Mouse (Mus musculus) CH12.LX (cell line): Measurements from ENCODE around the gene Sult1c2. TPM values are rescaled to one million over a fixed set of nuclear protein-coding genes. Genes with fewer than 3 reads are reported as not detected.
"Not testable (repeated sequence)": the region's sequence is repeated elsewhere in the genome, so short reads cannot be mapped to it uniquely, and the experiment has no call there.

Source experiments
- DNase-seq: peaks from one replicate; pipeline ENCODE4 v3.0.0-alpha.2; 2013; ENCODE audit errors: extremely low read depth
- H3K27ac ChIP-seq: 2 replicates; pipeline ENCODE4 v1.5.1; 2012; ENCODE audit warnings: low read depth, mild to moderate bottlenecking, control low read depth, moderate library complexity; ENCODE audit not compliant: insufficient read depth
- H3K27me3 ChIP-seq: replicated peaks from 2 replicates; pipeline ENCODE3; 2012; ENCODE audit warnings: inconsistent platforms
- H3K36me3 ChIP-seq, 2 experiments: replicated peaks in 1 of 2; 2 replicates each; pipeline versions ENCODE3 to v1.6.1; 2012; ENCODE audit warnings: inconsistent platforms in 1 of 2, low read length in 1 of 2, mild to moderate bottlenecking in 1 of 2, mixed read lengths in 1 of 2, moderate library complexity in 1 of 2; ENCODE audit not compliant: control insufficient read depth in 1 of 2, insufficient read depth in 1 of 2
- H3K4me1 ChIP-seq, 2 experiments: 2 replicates each; pipeline ENCODE4 v1.6.1; 2012; ENCODE audit warnings: inconsistent platforms in 1 of 2, moderate library complexity in 1 of 2; ENCODE audit not compliant: insufficient read depth in 2 of 2, control insufficient read depth in 1 of 2
- H3K4me2 ChIP-seq: 2 replicates; pipeline ENCODE4 v1.6.1; 2012; ENCODE audit warnings: low read depth, mild to moderate bottlenecking, control low read depth; ENCODE audit not compliant: poor library complexity, insufficient read depth, severe bottlenecking
- H3K4me3 ChIP-seq, 3 experiments: fragments of 150-350 bp in 1 of 3; sonication (generic) in 1 of 3; replicated peaks in 1 of 3; 2 replicates each; pipeline versions ENCODE3 to v1.5.1; 2011 to 2012; ENCODE audit warnings: low read depth in 2 of 3, low read length in 2 of 3, mild to moderate bottlenecking in 2 of 3, moderate library complexity in 2 of 3, control low read depth in 1 of 3, improper control_type of control experiment in 1 of 3, inconsistent platforms in 1 of 3, mixed read lengths in 1 of 3; ENCODE audit not compliant: poor library complexity in 1 of 3
- H3K79me2 ChIP-seq: replicated peaks from 2 replicates; pipeline ENCODE4 v1.6.1; 2012; ENCODE audit warnings: mild to moderate bottlenecking, moderate library complexity; ENCODE audit not compliant: control insufficient read depth, poor library complexity, insufficient read depth, severe bottlenecking; ENCODE audit errors: extremely low read depth
- H3K9ac ChIP-seq: 2 replicates; pipeline ENCODE4 v1.6.1; 2012; ENCODE audit warnings: low read depth, mild to moderate bottlenecking, control low read depth, moderate library complexity; ENCODE audit not compliant: insufficient read depth
- H3K9me3 ChIP-seq: replicated peaks from 2 replicates; pipeline ENCODE3; 2012; ENCODE audit warnings: low read length, inconsistent platforms, mixed read lengths
- BHLHE40 ChIP-seq: IDR thresholded peaks from 2 replicates; pipeline ENCODE4 v1.6.1; 2011; ENCODE audit warnings: mild to moderate bottlenecking, low read depth, low read length, improper control_type of control experiment
- MAX ChIP-seq: IDR thresholded peaks from 2 replicates; pipeline ENCODE4 v1.6.1; 2011; ENCODE audit warnings: low read length, improper control_type of control experiment
- MXI1 ChIP-seq: IDR thresholded peaks from 2 replicates; pipeline ENCODE4 v1.6.1; 2011; ENCODE audit warnings: mild to moderate bottlenecking, low read depth, low read length, improper control_type of control experiment
- MYC ChIP-seq: IDR thresholded peaks from 2 replicates; pipeline ENCODE4 v1.6.1; 2011; ENCODE audit warnings: low read depth, mild to moderate bottlenecking, improper control_type of control experiment, low read length
- NELFE ChIP-seq: IDR thresholded peaks from 2 replicates; pipeline ENCODE4 v1.6.1; 2011; ENCODE audit warnings: low read depth, low read length, improper control_type of control experiment
- PAX5 ChIP-seq: IDR thresholded peaks from 2 replicates; pipeline ENCODE4 v1.6.1; 2012; ENCODE audit warnings: low read length, inconsistent platforms, mixed read lengths
- POLR2A ChIP-seq: IDR thresholded peaks from 2 replicates; pipeline ENCODE4 v1.6.1; 2011; ENCODE audit warnings: low read depth, mild to moderate bottlenecking, improper control_type of control experiment, low read length
- POLR2AphosphoS2 ChIP-seq: IDR thresholded peaks from 2 replicates; pipeline ENCODE4 v1.6.1; 2011; ENCODE audit warnings: low read depth, low read length, improper control_type of control experiment
- RAD21 ChIP-seq: IDR thresholded peaks from 2 replicates; pipeline ENCODE4 v1.6.1; 2011; ENCODE audit warnings: low read depth, mild to moderate bottlenecking, low read length, improper control_type of control experiment, moderate library complexity
- RCOR1 ChIP-seq: conservative IDR thresholded peaks from 2 replicates; pipeline ENCODE4 v1.6.1; 2012; ENCODE audit warnings: low read depth, mild to moderate bottlenecking, inconsistent platforms, low read length, improper control_type of control experiment
- SIN3A ChIP-seq: IDR thresholded peaks from 2 replicates; pipeline ENCODE4 v1.6.1; 2012; ENCODE audit warnings: low read length, improper control_type of control experiment, inconsistent platforms
- TCF12 ChIP-seq: IDR thresholded peaks from 2 replicates; pipeline ENCODE4 v1.6.1; 2014; ENCODE audit warnings: low read depth, mild to moderate bottlenecking, inconsistent platforms, low read length, improper control_type of control experiment
- UBTF ChIP-seq: IDR thresholded peaks from 2 replicates; pipeline ENCODE4 v1.6.1; 2012; ENCODE audit warnings: low read depth, mild to moderate bottlenecking, inconsistent platforms, low read length, improper control_type of control experiment, moderate library complexity
- USF1 ChIP-seq: IDR thresholded peaks from 2 replicates; pipeline ENCODE4 v1.6.1; 2014; ENCODE audit warnings: low read depth, mild to moderate bottlenecking, inconsistent platforms, low read length, improper control_type of control experiment
- USF2 ChIP-seq: conservative IDR thresholded peaks from 2 replicates; pipeline ENCODE4 v1.6.1; 2011; ENCODE audit warnings: low read depth, low read length, improper control_type of control experiment
- ZC3H11A ChIP-seq: IDR thresholded peaks from 2 replicates; pipeline ENCODE4 v1.6.1; 2012; ENCODE audit warnings: low read depth, mild to moderate bottlenecking, inconsistent platforms, low read length, improper control_type of control experiment
- dilution Hi-C: fragments of 300-500 bp; cut with MboI; formaldehyde crosslinking; loops from 2 replicates; pipeline ENCODE4 v1.14.3; 2020; ENCODE audit warnings: low sequenced_read_pairs; ENCODE audit not compliant: extremely low pct_unique_long_range_greater_than_20kb, extremely low pct_ligation_motif_present
- in situ Hi-C: fragments of 300-500 bp; cut with MboI; formaldehyde crosslinking; loops from 3 replicates; pipeline ENCODE4 v1.14.3; 2019; ENCODE audit warnings: low sequenced_read_pairs, low pct_ligation_motif_present, low pct_unique_long_range_greater_than_20kb, mixed read lengths
- polyA plus RNA-seq: library from polyadenylated mRNA; unstranded; fragments of >175 nt; gene quantifications from 2 replicates; pipeline ENCODE4 v1.2.1, GENCODE M21; 2012; ENCODE audit warnings: low read depth; ENCODE audit not compliant: insufficient read length
- total RNA-seq, 2 experiments: library from RNA; depleted of rRNA; stranded (reverse); fragments of 300-350 nt in 1 of 2; fragments of >200 nt in 1 of 2; gene quantifications; 2 replicates each; pipeline ENCODE4 v1.2.3; 2012 to 2014

Gene Sult1c2
- not detected in 2 replicates for total RNA-seq (2012; rRNA removed)
- total RNA-seq (2014; rRNA removed), result not detected in 2 replicates
- polyA plus RNA-seq, result not detected in 2 replicates

GRCm38 (mm10) chr17:53846206-53846605 lies at the start of gene Sult1c2:
Gene Sult1c2 (minus strand): TSS chr17:53846339.
- in situ Hi-C loops, result loop anchor here (25.0 kb wide), 2 partner anchors 309 to 434 kb away; partner anchors contain the start of gene Pp2d1
- dilution Hi-C loops, result no loop called here
- no peaks in the 10 kb centered on the region for H3K36me3 ChIP-seq
- no peak for TF ChIP-seq SIN3A
- TF ChIP-seq MXI1, result no peak
- no peak for TF ChIP-seq MYC
- no peaks in the 10 kb centered on the region for H3K4me1 ChIP-seq
- DNase-seq, result no peak
- H3K4me3 ChIP-seq, result no peak within 1 kb of the TSS
- no peaks in the 10 kb centered on the region for H3K27me3 ChIP-seq
- no peaks in the 10 kb centered on the region for H3K9me3 ChIP-seq
- H3K79me2 ChIP-seq, result no peaks in the 10 kb centered on the region
- no peak within 1 kb of the TSS for H3K9ac ChIP-seq
- no peak within 1 kb of the TSS for H3K4me2 ChIP-seq
- H3K27ac ChIP-seq, result no peak within 1 kb of the TSS

- H3K9ac ChIP-seq, H3K36me3 ChIP-seq, in situ Hi-C loops, H3K4me2 ChIP-seq, H3K79me2 ChIP-seq, H3K9me3 ChIP-seq, dilution Hi-C loops, H3K4me3 ChIP-seq, DNase-seq, H3K27ac ChIP-seq, H3K27me3 ChIP-seq, H3K4me1 ChIP-seq: not testable (repeated sequence)
These were observed 33.0 kb upstream of the Sult1c2 start for GRCm38 (mm10) chr17:53879006-53879675.

- Histone ChIP-seq H3K9ac (no peak overlapping the region), H3K4me2 (no peak overlapping the region), H3K4me3 (no peak overlapping the region), H3K27me3 (no peaks in the 10 kb centered on the region), H3K79me2 (no peaks in the 10 kb centered on the region), H3K4me1 (peaks cover 0 to 7% of the 10 kb centered on the region in 2 experiments; a peak in 1 of 4 replicates), H3K36me3 (no peaks in the 10 kb centered on the region), H3K27ac (no peak overlapping the region), H3K9me3 (peaks cover 3% of the 10 kb centered on the region)
- TF ChIP-seq USF1 (no peak), ZC3H11A (no peak), PAX5 (no peak), POLR2AphosphoS2 (no peak), USF2 (no peak), TCF12 (no peak), UBTF (no peak), MAX (no peak), RCOR1 (no peak), BHLHE40 (no peak), RAD21 (no peak), NELFE (no peak), POLR2A (no peak)
- in situ Hi-C loops (no loop called here), dilution Hi-C loops (no loop called here)
- DNase-seq, result no peak
These were observed 28.3 kb upstream of the Sult1c2 start for GRCm38 (mm10) chr17:53874433-53874832.
